Mouse (Mus musculus) limb, embryonic 11.5 days (tissue): ENCODE measurements around the gene Carns1. TPM values are rescaled to one million over a fixed set of nuclear protein-coding genes. Genes with fewer than 3 reads are reported as not detected.

Experiments
- ATAC-seq: fragments of 200-750 bp; cut with Nextera tagmentation; 2 replicates; pipeline ENCODE4 v1.8.0; 2017; ENCODE audit warnings: low read depth; ENCODE audit not compliant: insufficient number of reproducible peaks, low FRiP score, low TSS enrichment
- DNase-seq: peaks from one replicate; pipeline ENCODE4 v3.0.0-alpha.2; 2015; ENCODE audit warnings: low spot score
- H3K27ac ChIP-seq: fragments of 300-500 bp; sonication (generic); replicated peaks from 2 replicates; pipeline ENCODE4 v1.5.1; 2014; ENCODE audit warnings: low read depth, mild to moderate bottlenecking, low read length
- H3K27me3 ChIP-seq: fragments of 300-500 bp; sonication (generic); 2 replicates; pipeline ENCODE4 v1.6.1; 2014; ENCODE audit warnings: mild to moderate bottlenecking, low read length, mixed read lengths; ENCODE audit not compliant: control insufficient read depth, insufficient read depth
- H3K36me3 ChIP-seq: fragments of 300-500 bp; sonication (generic); 2 replicates; pipeline ENCODE4 v1.6.1; 2014; ENCODE audit warnings: mild to moderate bottlenecking, low read length, moderate library complexity, mixed read lengths; ENCODE audit not compliant: control insufficient read depth, insufficient read depth
- H3K4me1 ChIP-seq: fragments of 300-500 bp; sonication (generic); 2 replicates; pipeline ENCODE4 v1.6.1; 2014; ENCODE audit warnings: low read length, mixed read lengths; ENCODE audit not compliant: control insufficient read depth, insufficient read depth
- H3K4me2 ChIP-seq: fragments of 300-500 bp; sonication (generic); 2 replicates; pipeline ENCODE4 v1.6.1; 2014; ENCODE audit warnings: low read depth, mild to moderate bottlenecking, moderate library complexity; ENCODE audit not compliant: severe bottlenecking
- H3K4me3 ChIP-seq: fragments of 300-500 bp; sonication (generic); 2 replicates; pipeline ENCODE4 v1.5.1; 2014; ENCODE audit warnings: low read depth, low read length
- H3K9ac ChIP-seq: fragments of 300-500 bp; sonication (generic); 2 replicates; pipeline ENCODE4 v1.6.1; 2014; ENCODE audit warnings: mild to moderate bottlenecking, low read length
- H3K9me3 ChIP-seq: fragments of 300-500 bp; sonication (generic); 2 replicates; pipeline ENCODE4 v1.6.1; 2016; ENCODE audit warnings: low read length; ENCODE audit not compliant: control insufficient read depth
- WGBS: fragments of 180-500 bp; shearing (Covaris S2); extraction: QIAGEN DNeasy Blood & Tissue Kit; methylation state at CpG from one replicate; pipeline ENCODE4 v1.1.7; 2014; 5-methylcytosine and 5-hydroxymethylcytosine counted together
- microRNA-seq: library from miRNA; unstranded; fragments of <30 nt; microRNA quantifications from one replicate; pipeline ENCODE4, GENCODE M21; 2016
- polyA plus RNA-seq: library from polyadenylated mRNA; unstranded; fragments of >200 nt; fragmentation: Nextera tagmentation; extraction: Ambion mirVana; gene quantifications from 2 replicates; pipeline ENCODE4 v1.2.1, GENCODE M21; 2014

The Carns1 gene
- polyA plus RNA-seq, 1 experiment from 2014 or later = 2.1 TPM

- Histone ChIP-seq H3K27ac (no peak overlapping the region), H3K9me3 (no peaks in the 10 kb centered on the region), H3K4me1 (peaks cover 12% of the 10 kb centered on the region), H3K27me3 (no peaks in the 10 kb centered on the region), H3K4me3 (no peak overlapping the region), H3K36me3 (peaks cover 17% of the 10 kb centered on the region; the same call in 1 of the 2 replicates), H3K9ac (no peak overlapping the region), H3K4me2 (no peak overlapping the region)
- ATAC-seq (no peak), DNase-seq (no peak)
- 86% methylated on average over 10 of the region's 10 CpGs for WGBS
These were observed 60.7 kb downstream of the Carns1 start for GRCm38 (mm10) chr19:4114551-4114950.

Small RNAs within 50 kb of the gene (microRNA-seq; reads per million reads assigned to microRNA genes)
- gene Gm26115 = not detected

Other genes with a start within 250 kb of the Carns1 start
- gene Aldh3b1, start 245.7 kb downstream of the Carns1 start, polyA plus RNA-seq = 0.47 and 0.67 TPM in 2 replicates
- 6.0 and 7.1 TPM in 2 replicates for gene Unc93b1, start 240.3 kb downstream of the Carns1 start, polyA plus RNA-seq
- gene Aldh3b3, start 216.8 kb downstream of the Carns1 start, polyA plus RNA-seq = not detected in 2 replicates
- gene Aldh3b2, start 203.2 kb downstream of the Carns1 start, polyA plus RNA-seq = 2.6 TPM in 2 replicates
- gene Acy3, start 188.9 kb downstream of the Carns1 start, polyA plus RNA-seq = 3.3 and 4.3 TPM in 2 replicates
- 0.08 TPM in 1 of 2 replicates, not detected in the other for gene Tbx10, start 182.7 kb downstream of the Carns1 start, polyA plus RNA-seq
- gene Nudt8, start 174.9 kb downstream of the Carns1 start, polyA plus RNA-seq = 29.7 and 32.6 TPM in 2 replicates
- 2.5 TPM in 2 replicates for gene Gm49405, start 174.9 kb downstream of the Carns1 start, polyA plus RNA-seq
- gene Doc2g, start 172.2 kb downstream of the Carns1 start, polyA plus RNA-seq = 4.1 TPM in 2 replicates
- gene Ndufv1, start 162.7 kb downstream of the Carns1 start, polyA plus RNA-seq = 198 and 208 TPM in 2 replicates
- gene Gstp1, start 137.5 kb downstream of the Carns1 start, polyA plus RNA-seq = 437 and 462 TPM in 2 replicates
- gene Gstp2, start 129.5 kb downstream of the Carns1 start, polyA plus RNA-seq = 1.1 TPM in 2 replicates
- gene Gstp3, start 115.9 kb downstream of the Carns1 start, polyA plus RNA-seq = 0.23 TPM in 1 of 2 replicates, not detected in the other
- gene Cabp2, start 93.9 kb downstream of the Carns1 start, polyA plus RNA-seq = not detected in 2 replicates
- gene Cdk2ap2, start 78.3 kb downstream of the Carns1 start, polyA plus RNA-seq = 77.5 and 81.6 TPM in 2 replicates
- gene Pitpnm1, start 75.5 kb downstream of the Carns1 start, polyA plus RNA-seq = 4.8 and 5.8 TPM in 2 replicates
- gene Aip, start 49.6 kb downstream of the Carns1 start, polyA plus RNA-seq = 91.2 and 93.7 TPM in 2 replicates
- not detected in 2 replicates for gene Gpr152, start 35.7 kb downstream of the Carns1 start, polyA plus RNA-seq
- not detected in 2 replicates for gene Cabp4, start 31.4 kb downstream of the Carns1 start, polyA plus RNA-seq
- 116 and 124 TPM in 2 replicates for gene Coro1b, start 26.9 kb downstream of the Carns1 start, polyA plus RNA-seq
- 1.1 and 1.5 TPM in 2 replicates for gene Ptprcap, start 21.9 kb downstream of the Carns1 start, polyA plus RNA-seq
- gene Rps6kb2, start 12.1 kb downstream of the Carns1 start, polyA plus RNA-seq = 44.7 and 48.9 TPM in 2 replicates
- gene Tbc1d10c, start 15.8 kb upstream of the Carns1 start, polyA plus RNA-seq = 0.89 and 1.2 TPM in 2 replicates
- gene Ppp1ca, start 16.6 kb upstream of the Carns1 start, polyA plus RNA-seq = 952 and 995 TPM in 2 replicates
- 52.5 and 54.9 TPM in 2 replicates for gene Rad9a, start 26.2 kb upstream of the Carns1 start, polyA plus RNA-seq
- 5.0 and 7.4 TPM in 2 replicates for gene Clcf1, start 38.8 kb upstream of the Carns1 start, polyA plus RNA-seq
- gene AC109138.7, start 38.9 kb upstream of the Carns1 start, polyA plus RNA-seq = not detected in 2 replicates
- 11.5 and 12.6 TPM in 2 replicates for gene Pold4, start 56.4 kb upstream of the Carns1 start, polyA plus RNA-seq
- 4.2 and 4.4 TPM in 2 replicates for gene Ssh3, start 93.7 kb upstream of the Carns1 start, polyA plus RNA-seq
- gene Ankrd13d, start 107.7 kb upstream of the Carns1 start, polyA plus RNA-seq = 5.6 and 7.5 TPM in 2 replicates
- gene Grk2, start 130.7 kb upstream of the Carns1 start, polyA plus RNA-seq = 15.4 and 16.6 TPM in 2 replicates
- 61.0 and 69.3 TPM in 2 replicates for gene Kdm2a, start 222.8 kb upstream of the Carns1 start, polyA plus RNA-seq